Mouse (Mus musculus) frontal cortex, postnatal 36 days (tissue): ENCODE results near the gene Xab2.

Source experiments
- DNase-seq, 2 experiments: peaks; one replicate each; pipeline ENCODE4 v3.0.0; 2022; ENCODE audit warnings: low spot score in 2 of 2

Xab2 gene

DNA sequence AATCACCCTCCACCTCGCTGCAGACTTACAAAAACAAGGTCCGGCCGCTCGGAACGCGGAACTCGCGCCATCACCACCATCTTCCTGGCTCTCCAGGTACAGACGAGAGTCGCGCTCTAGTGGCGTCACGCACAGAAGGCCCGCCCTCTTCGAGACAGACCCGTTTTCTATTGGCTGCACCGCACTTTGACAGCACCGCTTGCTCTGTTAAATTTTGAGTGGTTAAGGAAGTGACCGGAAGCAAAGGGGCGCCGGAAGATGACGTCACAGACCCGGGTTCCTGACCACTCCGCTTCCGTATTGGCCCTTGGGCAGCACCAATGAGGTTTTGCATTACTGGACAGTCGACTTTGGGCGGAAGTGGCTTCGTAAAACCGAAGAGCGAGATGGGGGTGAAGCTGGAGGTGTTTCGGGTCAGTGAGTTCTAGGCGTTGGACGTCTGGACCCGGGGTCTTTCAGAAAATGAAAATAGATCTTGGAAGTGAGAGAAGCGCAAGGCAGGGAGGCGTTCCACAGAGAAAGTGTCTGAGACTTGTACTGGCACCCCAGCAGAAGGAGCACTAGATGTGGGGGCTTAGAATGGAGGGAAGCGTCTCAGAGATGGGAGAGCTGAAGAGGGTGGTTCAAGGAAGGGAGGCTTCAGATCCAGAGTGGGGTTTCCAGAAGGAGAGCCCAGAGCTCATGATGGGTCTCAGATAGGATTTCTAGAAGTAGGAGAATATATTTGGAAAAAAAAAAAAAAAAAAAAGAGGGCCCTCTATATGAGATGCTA is at the start of gene Xab2, which contains the start of gene Pet100:
TSS of gene Xab2 (minus strand) at position 118 of the 772 bp plus-strand sequence.
TSS of gene Pet100 (plus strand) at position 350 of the 772 bp plus-strand sequence.
- peak; percentile 99 to 100 for DNase-seq

GRCm38 (mm10) chr8:3670388-3670787 is 49.3 kb upstream of the Xab2 start:
- DNase-seq, result no peak

DNA sequence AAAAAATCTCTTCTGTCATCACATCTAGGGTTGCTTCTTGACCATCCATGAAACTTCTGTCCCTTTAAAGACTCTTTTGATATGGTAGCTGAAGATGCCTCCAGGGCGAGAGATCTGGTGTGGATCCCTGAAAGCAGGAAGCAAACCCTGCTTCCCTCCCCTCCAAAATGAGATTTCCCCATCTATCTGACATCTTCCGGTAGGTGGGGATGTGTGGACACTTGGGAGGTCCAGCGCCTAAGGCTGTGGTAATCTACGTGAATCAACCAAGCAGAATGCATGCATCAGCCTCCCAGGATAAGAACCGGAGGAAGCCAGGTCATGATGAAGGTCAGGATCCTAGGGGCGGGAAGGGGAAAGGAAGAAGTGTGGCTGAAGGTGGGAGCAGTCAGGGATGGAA is 44.4 kb upstream of the Xab2 start, which contains the start of gene Mcemp1:
TSS of gene Mcemp1 (plus strand) at position 248 of the 400 bp plus-strand sequence.
- DNase-seq, result no peak

DNA sequence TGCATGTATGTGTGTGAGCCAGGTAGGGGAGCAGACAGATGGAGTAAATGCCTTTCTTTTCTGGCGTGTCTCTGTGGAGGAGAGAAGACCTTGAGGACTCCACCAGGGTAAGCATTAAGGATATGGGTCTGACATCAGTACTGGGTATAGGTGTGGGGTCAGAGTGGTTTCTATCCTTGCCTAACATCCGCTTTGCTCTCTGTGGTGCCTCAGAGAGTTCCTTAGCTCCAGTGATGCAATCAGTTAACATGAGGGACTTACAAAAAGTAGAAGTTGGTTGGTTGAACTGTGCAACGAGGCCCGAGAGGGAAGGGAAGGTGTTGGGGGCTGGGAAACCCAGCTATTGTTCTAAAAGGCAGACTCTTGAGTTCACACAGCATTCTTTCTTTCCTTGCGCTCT is 43.3 kb upstream of the Xab2 start:
- DNase-seq, result no peak

GRCm38 (mm10) chr8:3660889-3661288 is 39.8 kb upstream of the Xab2 start:
- DNase-seq, result no peak

- DNase-seq, result peak; percentile 30 to 34
Observed at GRCm38 (mm10) chr8:3656725-3657381, 35.7 kb upstream of the Xab2 start.

DNA sequence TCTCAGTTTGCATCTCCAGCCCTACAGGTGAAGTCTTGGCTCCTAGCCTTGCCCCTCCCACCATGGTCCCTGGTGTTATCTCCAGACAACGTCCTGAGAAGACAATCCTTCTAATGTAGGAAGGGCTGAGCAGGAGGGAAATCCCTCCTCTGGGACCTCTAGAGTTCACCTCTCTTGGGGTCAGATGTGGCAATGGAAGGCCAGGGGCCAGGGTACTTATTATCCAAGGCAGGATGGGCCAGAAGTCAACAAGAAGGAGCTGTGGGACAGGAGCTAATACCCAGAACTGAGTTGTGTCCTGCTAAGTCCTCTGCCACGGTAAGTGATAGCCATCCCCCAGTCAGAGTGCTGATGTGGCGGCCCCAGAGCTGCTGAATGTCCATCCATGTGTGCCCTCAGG is 34.4 kb upstream of the Xab2 start, which contains the start of gene Retn:
TSS of gene Retn (plus strand) at position 245 of the 400 bp plus-strand sequence.
- DNase-seq, result no peak

GRCm38 (mm10) chr8:3654726-3655508 is 33.8 kb upstream of the Xab2 start:
- DNase-seq, result no peak

GRCm38 (mm10) chr8:3652845-3653244 is 31.7 kb upstream of the Xab2 start:
- DNase-seq, result no peak

DNA sequence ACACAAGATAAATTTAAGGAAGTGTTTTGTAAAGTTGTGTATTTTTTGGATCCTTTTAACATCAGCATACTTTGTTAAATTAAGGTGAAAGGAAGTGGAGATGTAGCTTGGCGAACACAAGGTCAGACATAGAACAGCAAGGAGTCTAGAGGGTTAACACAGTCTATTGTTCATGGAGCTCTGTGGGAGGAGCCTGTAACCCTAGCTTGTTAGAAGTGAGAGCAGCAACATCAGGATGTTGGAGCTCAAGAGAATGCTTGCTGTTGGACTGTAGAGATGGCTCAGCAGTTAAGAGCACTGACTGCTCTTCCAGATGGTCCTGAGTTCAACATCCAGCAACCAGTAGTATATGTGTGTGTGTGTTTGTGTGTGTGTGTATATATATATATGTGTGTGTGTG is 27.9 kb upstream of the Xab2 start:
- DNase-seq, result no peak

DNA sequence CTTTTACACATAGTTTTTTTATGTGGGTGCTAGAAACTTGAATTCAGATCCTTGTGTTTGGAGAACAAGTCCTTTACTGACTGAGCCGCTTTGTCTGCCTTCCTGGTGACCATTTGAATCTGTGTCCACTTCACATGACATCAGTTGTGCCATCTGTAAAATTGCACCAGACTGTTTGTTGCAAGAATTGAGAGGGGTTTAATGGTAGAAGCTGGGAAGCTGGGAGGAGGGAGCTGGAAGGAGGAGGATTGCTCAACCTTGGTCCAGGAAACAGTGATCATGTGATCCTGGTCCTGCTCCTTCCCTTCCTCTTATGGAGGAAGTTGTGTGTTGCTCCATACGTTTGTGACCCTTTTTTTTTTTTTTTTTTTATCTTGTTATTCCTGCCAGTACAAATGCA is 27.2 kb upstream of the Xab2 start:
- no peak for DNase-seq

GRCm38 (mm10) chr8:3647561-3647960 is 26.4 kb upstream of the Xab2 start:
- DNase-seq, result no peak

DNA sequence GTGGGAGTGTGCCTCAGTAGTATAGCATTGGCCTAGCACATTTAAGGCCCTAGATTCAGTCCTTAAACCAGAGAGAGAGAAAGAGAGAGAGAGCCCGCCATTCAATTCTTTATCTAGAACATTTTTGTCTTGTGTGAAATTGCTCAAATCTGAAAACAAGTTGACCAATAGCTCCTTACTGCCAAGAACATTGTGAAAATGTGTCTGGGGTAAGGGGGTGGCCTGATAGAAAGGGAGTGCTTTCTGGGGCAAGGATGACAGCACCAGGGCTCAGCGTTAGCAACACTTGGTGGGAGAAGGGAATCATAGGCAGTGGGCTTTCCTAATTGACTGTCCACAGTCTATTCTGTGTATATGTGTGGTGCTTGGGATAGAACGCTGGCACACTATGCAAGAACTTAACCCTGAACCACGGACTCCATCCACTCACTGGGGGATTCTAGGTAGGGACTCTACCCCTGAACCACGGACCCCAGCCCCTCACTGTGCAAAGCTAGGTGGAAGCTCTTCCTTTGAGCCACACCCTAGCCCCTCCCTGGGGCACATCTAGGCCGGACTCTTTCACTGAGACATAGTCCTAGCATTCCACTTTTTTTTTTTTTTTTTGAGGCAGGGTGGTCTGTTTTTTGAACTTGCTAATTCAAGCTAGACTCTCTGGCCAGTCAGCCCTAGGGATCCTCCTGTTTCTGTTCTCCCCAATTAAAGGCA is 25.9 kb upstream of the Xab2 start:
- DNase-seq, result no peak

DNA sequence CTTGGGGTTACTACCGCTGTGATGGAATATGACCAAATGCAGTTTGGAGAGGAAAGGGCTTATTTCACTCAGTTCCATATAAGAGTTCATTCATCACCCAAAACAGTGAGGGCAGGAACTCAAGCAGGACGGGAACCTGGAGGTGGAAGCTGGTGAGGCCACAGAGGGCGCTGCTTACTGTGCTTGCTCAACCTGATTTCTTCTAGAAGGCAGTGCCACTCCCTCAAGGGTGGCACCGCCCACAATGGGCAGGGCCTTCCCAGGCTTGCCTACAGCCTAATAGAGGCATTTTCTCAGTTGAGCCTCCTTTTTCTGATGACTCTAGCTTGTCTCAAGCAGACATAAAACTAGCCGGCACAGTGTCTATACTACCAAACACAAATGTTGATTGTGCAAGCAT is 24.7 kb upstream of the Xab2 start:
- DNase-seq, result no peak

DNA sequence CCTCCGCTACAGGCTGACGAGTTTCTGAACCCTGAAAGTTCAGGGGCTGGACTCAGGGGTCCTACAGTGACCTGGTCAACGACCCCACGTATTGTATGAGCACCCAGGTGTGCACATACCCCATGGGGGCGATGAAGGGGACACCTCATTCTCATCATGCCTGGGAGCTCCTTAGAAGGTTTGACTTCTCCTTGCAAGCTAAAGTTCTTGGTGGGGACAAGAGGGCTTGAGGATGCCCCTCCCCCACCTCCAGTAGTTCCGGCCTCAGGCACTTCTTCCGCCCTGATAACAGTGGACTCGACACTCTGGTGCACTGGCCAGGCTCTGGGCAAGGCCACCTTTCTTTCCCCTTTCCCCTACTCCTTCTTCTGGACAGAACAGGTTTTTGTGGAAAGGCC is 10.4 kb upstream of the Xab2 start:
- no peak for DNase-seq

DNA sequence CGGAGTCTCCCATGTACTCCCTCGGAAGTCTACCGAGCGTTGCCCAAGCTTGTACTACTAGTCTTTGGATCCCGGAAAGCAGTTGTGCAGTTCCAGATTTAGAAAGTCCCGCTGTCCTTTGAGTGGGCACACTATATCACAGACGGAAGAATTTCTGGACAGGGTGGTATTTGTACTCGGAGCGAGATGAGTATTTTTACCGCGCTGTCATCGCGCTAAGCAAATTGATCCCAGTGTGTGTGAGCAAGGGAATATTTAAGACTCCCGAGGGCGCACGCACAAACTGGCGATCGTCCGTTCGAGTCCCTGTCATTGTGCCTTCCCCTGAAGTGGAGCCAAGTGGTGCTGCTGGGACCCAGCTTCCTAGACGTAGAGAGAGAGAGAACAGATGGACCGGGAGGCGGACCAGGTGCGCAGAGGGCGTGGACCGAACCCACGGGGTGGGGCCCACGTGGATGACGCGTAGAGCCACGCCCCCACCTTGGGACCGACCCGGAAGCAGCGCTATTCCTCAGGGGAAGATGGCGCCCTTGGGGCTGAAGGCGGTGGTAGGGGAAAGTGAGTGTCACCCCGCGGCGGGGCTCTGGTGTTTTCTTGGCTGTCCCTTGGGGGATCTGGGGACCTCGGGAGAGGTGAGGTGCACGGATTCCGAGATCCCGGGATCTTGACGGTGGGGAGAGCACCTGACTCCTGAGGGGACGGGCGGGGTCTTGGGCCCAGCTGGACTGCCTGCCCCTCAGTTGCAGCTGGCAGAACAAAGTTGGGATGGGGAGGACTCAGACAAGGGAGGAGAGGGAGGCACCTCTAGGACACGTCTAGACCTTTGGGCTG is 9.7 kb upstream of the Xab2 start, which contains the start of gene Stxbp2:
TSS of gene Stxbp2 (plus strand) at position 309 of the 831 bp plus-strand sequence.
- peak; percentile 65 to 75 for DNase-seq

GRCm38 (mm10) chr8:3628014-3628413 is 6.9 kb upstream of the Xab2 start:
- peak in 1 of 2 experiments; percentile 31 for DNase-seq

DNA sequence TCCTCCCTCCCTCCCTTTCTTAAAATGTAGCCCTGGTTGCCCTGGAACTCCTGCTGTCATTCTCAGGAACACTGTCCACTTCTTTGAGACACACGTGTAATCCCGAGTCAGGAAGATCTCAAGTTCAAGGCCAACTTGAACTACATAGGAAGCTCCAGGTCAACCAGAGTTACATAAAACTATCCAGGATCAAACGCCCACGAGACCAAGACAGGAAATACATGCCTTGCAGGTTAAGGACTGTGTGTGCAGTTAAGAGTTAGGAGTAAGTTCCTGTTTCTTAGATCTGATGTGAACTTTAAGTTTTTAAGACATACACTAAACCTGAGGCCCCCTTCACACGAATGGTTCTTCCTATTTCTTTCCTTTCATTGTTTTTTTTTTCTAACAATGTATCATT is 5.9 kb upstream of the Xab2 start:
- DNase-seq, result no peak

GRCm38 (mm10) chr8:3625445-3625844 is 4.3 kb upstream of the Xab2 start, which contains the start of gene Pcp2:
TSS of gene Pcp2 (minus strand) at chr8:3625545.
- no peak for DNase-seq

- no peak for DNase-seq
Observed at GRCm38 (mm10) chr8:3622119-3622518, 1.0 kb upstream of the Xab2 start.

GRCm38 (mm10) chr8:3609816-3610150 is 11.3 kb downstream of the Xab2 start:
- DNase-seq, result no peak
